Mouse (Mus musculus): ENCODE measurements at regions not wholly inside any gene's neighbourhood (a gene's known extent, or its start where the extent isn't known, plus 50 kb on each side); places are given as distances from the start of the nearest gene placed in this dataset.

- in situ Hi-C loops (cut with MboI; ENCODE audit: low pct_ligation_motif_present, low pct_unique_long_range_greater_than_20kb, low sequenced_read_pairs), result no loop called here
- no peak overlapping the region for H3K4me2 ChIP-seq (ENCODE audit: insufficient read depth, low read depth, poor library complexity, severe bottlenecking)
- H3K27me3 ChIP-seq (replicated peaks), result peaks cover 23% of the 10 kb centered on the region
- no peak overlapping the region for H3K9ac ChIP-seq (ENCODE audit: insufficient read depth, low read depth)
- dilution Hi-C loops (cut with MboI; ENCODE audit: extremely low pct_ligation_motif_present, extremely low pct_unique_long_range_greater_than_20kb, low sequenced_read_pairs), result no loop called here
- no peak overlapping the region for H3K27ac ChIP-seq (ENCODE audit: insufficient read depth, low read depth)
- DNase-seq (ENCODE audit: extremely low read depth), result no peak
- no peaks in the 10 kb centered on the region for H3K36me3 ChIP-seq (replicated peaks in 1 of 2; ENCODE audit: control insufficient read depth in 1 of 2, insufficient read depth in 1 of 2, low read length in 1 of 2)
- peaks cover 0 to 7% of the 10 kb centered on the region in 2 experiments; a peak in 3 of 4 replicates for H3K4me1 ChIP-seq (ENCODE audit: control insufficient read depth in 1 of 2, insufficient read depth in 2 of 2)
- H3K4me3 ChIP-seq (replicated peaks in 1 of 3; ENCODE audit: low read depth in 2 of 3, low read length in 2 of 3, poor library complexity in 1 of 3), result no peak overlapping the region
- H3K79me2 ChIP-seq (replicated peaks; ENCODE audit: control insufficient read depth, extremely low read depth, insufficient read depth, poor library complexity, severe bottlenecking), result no peaks in the 10 kb centered on the region
- TF ChIP-seq SMC3 (IDR thresholded peaks at IDR 0.05; ENCODE audit: low read depth, low read length), result peak; percentile 56
- TF ChIP-seq PAX5 (IDR thresholded peaks at IDR 0.05; ENCODE audit: low read length), result no peak
- TF ChIP-seq NELFE (IDR thresholded peaks at IDR 0.05; ENCODE audit: low read depth, low read length), result no peak
- TF ChIP-seq MAZ (IDR thresholded peaks at IDR 0.05; ENCODE audit: low read depth, low read length), result no peak
- TF ChIP-seq SIN3A (IDR thresholded peaks at IDR 0.05; ENCODE audit: low read length), result no peak
- peak; percentile 56 for TF ChIP-seq RAD21 (IDR thresholded peaks at IDR 0.05; ENCODE audit: low read depth, low read length)
- peak in 1 of 2 experiments; percentile 54; a peak in 2 of 4 replicates for TF ChIP-seq CTCF (conservative IDR thresholded peaks at IDR 0.05 in 1 of 2, IDR thresholded peaks at IDR 0.05 in 1 of 2; ENCODE audit: low read depth in 2 of 2, low read length in 2 of 2)
- TF ChIP-seq UBTF (IDR thresholded peaks at IDR 0.05; ENCODE audit: low read depth, low read length), result no peak
- peaks cover 3% of the 10 kb centered on the region for H3K9me3 ChIP-seq (replicated peaks; ENCODE audit: low read length)
Measured at GRCm38 (mm10) chr7:129754737-129755136, 163.1 kb downstream of the Wdr11 start.

GRCm38 (mm10) chr7:129756138-129756537 lies 164.5 kb downstream of the Wdr11 start:
- Histone ChIP-seq H3K9ac (ENCODE audit: insufficient read depth, low read depth) (no peak overlapping the region), H3K4me3 (replicated peaks in 1 of 3; ENCODE audit: low read depth in 2 of 3, low read length in 2 of 3, poor library complexity in 1 of 3) (no peak overlapping the region), H3K79me2 (replicated peaks; ENCODE audit: control insufficient read depth, extremely low read depth, insufficient read depth, poor library complexity, severe bottlenecking) (no peaks in the 10 kb centered on the region), H3K27ac (ENCODE audit: insufficient read depth, low read depth) (no peak overlapping the region), H3K36me3 (replicated peaks in 1 of 2; ENCODE audit: control insufficient read depth in 1 of 2, insufficient read depth in 1 of 2, low read length in 1 of 2) (no peaks in the 10 kb centered on the region), H3K4me2 (ENCODE audit: insufficient read depth, low read depth, poor library complexity, severe bottlenecking) (no peak overlapping the region), H3K9me3 (replicated peaks; ENCODE audit: low read length) (peaks cover 3% of the 10 kb centered on the region), H3K27me3 (replicated peaks) (peaks cover 17% of the 10 kb centered on the region), H3K4me1 (ENCODE audit: control insufficient read depth in 1 of 2, insufficient read depth in 2 of 2) (peaks cover 7 to 16% of the 10 kb centered on the region in 2 experiments)
- in situ Hi-C loops (cut with MboI; ENCODE audit: low pct_ligation_motif_present, low pct_unique_long_range_greater_than_20kb, low sequenced_read_pairs) (no loop called here), dilution Hi-C loops (cut with MboI; ENCODE audit: extremely low pct_ligation_motif_present, extremely low pct_unique_long_range_greater_than_20kb, low sequenced_read_pairs) (no loop called here)
- TF ChIP-seq MYC (IDR thresholded peaks at IDR 0.05; ENCODE audit: low read depth, low read length) (no peak), IRF4 (IDR thresholded peaks at IDR 0.05; ENCODE audit: low read depth, low read length) (no peak), NRF1 (IDR thresholded peaks at IDR 0.05; ENCODE audit: low read depth, low read length) (no peak), ZNF384 (IDR thresholded peaks at IDR 0.05; ENCODE audit: low read depth, low read length) (no peak), HCFC1 (IDR thresholded peaks at IDR 0.05; ENCODE audit: low read depth, low read length) (no peak), POLR2AphosphoS2 (IDR thresholded peaks at IDR 0.05; ENCODE audit: low read depth, low read length) (no peak), E2F4 (IDR thresholded peaks at IDR 0.05; ENCODE audit: insufficient replicate concordance, low read depth, low read length) (no peak), ZKSCAN1 (IDR thresholded peaks at IDR 0.05; ENCODE audit: borderline replicate concordance, low read depth, low read length) (no peak), USF2 (conservative IDR thresholded peaks at IDR 0.05; ENCODE audit: low read depth, low read length) (no peak), BHLHE40 (IDR thresholded peaks at IDR 0.05; ENCODE audit: low read depth, low read length) (no peak), MAZ (IDR thresholded peaks at IDR 0.05; ENCODE audit: low read depth, low read length) (no peak), MAFK (IDR thresholded peaks at IDR 0.05; ENCODE audit: insufficient replicate concordance, low read length) (no peak), POLR2A (IDR thresholded peaks at IDR 0.05; ENCODE audit: low read depth, low read length) (no peak), TCF12 (IDR thresholded peaks at IDR 0.05; ENCODE audit: low read depth, low read length) (no peak), EP300 (IDR thresholded peaks at IDR 0.05; ENCODE audit: low read length) (no peak), SIN3A (IDR thresholded peaks at IDR 0.05; ENCODE audit: low read length) (no peak), NELFE (IDR thresholded peaks at IDR 0.05; ENCODE audit: low read depth, low read length) (no peak)
- no peak for DNase-seq (ENCODE audit: extremely low read depth)

Data from CH12.LX (cell line).